Mouse (Mus musculus) splenic B cell, adult 2 months (primary cell): ENCODE data around the gene Tdo2.
A peak's percentile ranks its signal among the peaks of the same experiment; 100 is the strongest.

Source experiments
- DNase-seq: peaks from one replicate; pipeline ENCODE4 v3.0.0-alpha.2; 2011; ENCODE audit warnings: low read depth, low spot score
- H3K27me3 ChIP-seq: 2 replicates; pipeline ENCODE4 v1.6.1; 2012; ENCODE audit warnings: mild to moderate bottlenecking, low read length, moderate library complexity, mixed read lengths; ENCODE audit not compliant: control insufficient read depth, poor library complexity, insufficient read depth, severe bottlenecking
- H3K36me3 ChIP-seq: 2 replicates; pipeline ENCODE4 v1.6.1; 2012; ENCODE audit warnings: mild to moderate bottlenecking, low read length, moderate library complexity, mixed read lengths; ENCODE audit not compliant: control insufficient read depth, poor library complexity, insufficient read depth, severe bottlenecking

Tdo2 gene

GRCm38 (mm10) chr3:81975607-81976006, 395 bp downstream of the Tdo2 start:
- no peak for DNase-seq
- H3K27me3 ChIP-seq, result no peaks in the 10 kb centered on the region
- no peaks in the 10 kb centered on the region for H3K36me3 ChIP-seq

GRCm38 (mm10) chr3:81964596-81964995, 11.4 kb downstream of the Tdo2 start:
- no peak for DNase-seq
- Histone ChIP-seq H3K36me3 (no peaks in the 10 kb centered on the region), H3K27me3 (no peaks in the 10 kb centered on the region)

GRCm38 (mm10) chr3:81963768-81964167, 12.2 kb downstream of the Tdo2 start:
- no peaks in the 10 kb centered on the region for H3K36me3 ChIP-seq
- no peaks in the 10 kb centered on the region for H3K27me3 ChIP-seq
- DNase-seq, result peak; percentile 33

GRCm38 (mm10) chr3:81961336-81961735, 14.7 kb downstream of the Tdo2 start:
- H3K27me3 ChIP-seq, result no peaks in the 10 kb centered on the region
- 0 out of 2 replicates have a peak, but pooled peaks cover 3% of the 10 kb centered on the region for H3K36me3 ChIP-seq
- DNase-seq, result no peak

GRCm38 (mm10) chr3:81957484-81957883, 18.5 kb downstream of the Tdo2 start:
- Histone ChIP-seq H3K27me3 (no peaks in the 10 kb centered on the region), H3K36me3 (0 out of 2 replicates have a peak, but pooled peaks cover 3% of the 10 kb centered on the region)
- DNase-seq, result no peak

GRCm38 (mm10) chr3:81951785-81952184, 24.2 kb downstream of the Tdo2 start:
- H3K36me3 ChIP-seq, result peaks cover 18% of the 10 kb centered on the region; the same call in 1 of the 2 replicates
- no peak for DNase-seq
- H3K27me3 ChIP-seq, result no peaks in the 10 kb centered on the region

- DNase-seq, result no peak
- H3K27me3 ChIP-seq, result no peaks in the 10 kb centered on the region
Measured at GRCm38 (mm10) chr3:81949048-81949447, 27.0 kb downstream of the Tdo2 start.

GRCm38 (mm10) chr3:81944851-81945393, 31.1 kb downstream of the Tdo2 start:
- DNase-seq, result no peak
- Histone ChIP-seq H3K36me3 (peaks cover 28% of the 10 kb centered on the region), H3K27me3 (no peaks in the 10 kb centered on the region)

More at GRCm38 (mm10) chr3:81949048-81949447, 27.0 kb downstream of the Tdo2 start:
- H3K36me3 ChIP-seq, result peaks cover 22% of the 10 kb centered on the region

GRCm38 (mm10) chr3:81943097-81943496, 32.9 kb downstream of the Tdo2 start:
- H3K27me3 ChIP-seq, result no peaks in the 10 kb centered on the region
- peaks cover 21% of the 10 kb centered on the region for H3K36me3 ChIP-seq
- DNase-seq, result no peak

GRCm38 (mm10) chr3:81942341-81942740, 33.7 kb downstream of the Tdo2 start:
- Histone ChIP-seq H3K27me3 (no peaks in the 10 kb centered on the region), H3K36me3 (peaks cover 16% of the 10 kb centered on the region)
- DNase-seq, result no peak

- no peak for DNase-seq
- no peaks in the 10 kb centered on the region for H3K27me3 ChIP-seq
Measured at GRCm38 (mm10) chr3:81938924-81939323, 37.1 kb downstream of the Tdo2 start.

GRCm38 (mm10) chr3:81933348-81933747, 42.7 kb downstream of the Tdo2 start:
- Histone ChIP-seq H3K36me3 (no peaks in the 10 kb centered on the region), H3K27me3 (no peaks in the 10 kb centered on the region)
- DNase-seq, result peak; percentile 27

More at GRCm38 (mm10) chr3:81938924-81939323, 37.1 kb downstream of the Tdo2 start:
- H3K36me3 ChIP-seq, result peaks cover 6% of the 10 kb centered on the region

GRCm38 (mm10) chr3:81932141-81933101, 43.6 kb downstream of the Tdo2 start, which contains the start of gene Ctso:
Gene Ctso (plus strand): TSS chr3:81932601.
- no peaks in the 10 kb centered on the region for H3K27me3 ChIP-seq
- DNase-seq, result peak; percentile 84

GRCm38 (mm10) chr3:81931695-81932094, 44.3 kb downstream of the Tdo2 start:
- Histone ChIP-seq H3K36me3 (no peaks in the 10 kb centered on the region), H3K27me3 (no peaks in the 10 kb centered on the region)
- DNase-seq, result peak; percentile 46

More at GRCm38 (mm10) chr3:81932141-81933101, 43.6 kb downstream of the Tdo2 start, which contains the start of gene Ctso:
- H3K36me3 ChIP-seq, result no peaks in the 10 kb centered on the region

- DNase-seq, result peak; percentile 33
- Histone ChIP-seq H3K36me3 (no peaks in the 10 kb centered on the region), H3K27me3 (no peaks in the 10 kb centered on the region)
Measured at GRCm38 (mm10) chr3:81929073-81929472, 46.9 kb downstream of the Tdo2 start.
